Mouse (Mus musculus) CH12.LX (cell line): ENCODE measurements at regions not wholly inside any gene's neighbourhood (a gene's known extent, or its start where the extent isn't known, plus 50 kb on each side); places are given as distances from the start of the nearest gene placed in this dataset.
A peak's percentile ranks its signal among the peaks of the same experiment; 100 is the strongest.

Source experiments
- DNase-seq: peaks from one replicate; pipeline ENCODE4 v3.0.0-alpha.2; 2013; ENCODE audit errors: extremely low read depth
- H3K27ac ChIP-seq: 2 replicates; pipeline ENCODE4 v1.5.1; 2012; ENCODE audit warnings: low read depth, mild to moderate bottlenecking, control low read depth, moderate library complexity; ENCODE audit not compliant: insufficient read depth
- H3K27me3 ChIP-seq: replicated peaks from 2 replicates; pipeline ENCODE3; 2012; ENCODE audit warnings: inconsistent platforms
- H3K36me3 ChIP-seq, 2 experiments: replicated peaks in 1 of 2; 2 replicates each; pipeline versions ENCODE3 to v1.6.1; 2012; ENCODE audit warnings: inconsistent platforms in 1 of 2, low read length in 1 of 2, mild to moderate bottlenecking in 1 of 2, mixed read lengths in 1 of 2, moderate library complexity in 1 of 2; ENCODE audit not compliant: control insufficient read depth in 1 of 2, insufficient read depth in 1 of 2
- H3K4me1 ChIP-seq, 2 experiments: 2 replicates each; pipeline ENCODE4 v1.6.1; 2012; ENCODE audit warnings: inconsistent platforms in 1 of 2, moderate library complexity in 1 of 2; ENCODE audit not compliant: insufficient read depth in 2 of 2, control insufficient read depth in 1 of 2
- H3K4me2 ChIP-seq: 2 replicates; pipeline ENCODE4 v1.6.1; 2012; ENCODE audit warnings: low read depth, mild to moderate bottlenecking, control low read depth; ENCODE audit not compliant: poor library complexity, insufficient read depth, severe bottlenecking
- H3K4me3 ChIP-seq, 3 experiments: fragments of 150-350 bp in 1 of 3; sonication (generic) in 1 of 3; replicated peaks in 1 of 3; 2 replicates each; pipeline versions ENCODE3 to v1.5.1; 2011 to 2012; ENCODE audit warnings: low read depth in 2 of 3, low read length in 2 of 3, mild to moderate bottlenecking in 2 of 3, moderate library complexity in 2 of 3, control low read depth in 1 of 3, improper control_type of control experiment in 1 of 3, inconsistent platforms in 1 of 3, mixed read lengths in 1 of 3; ENCODE audit not compliant: poor library complexity in 1 of 3
- H3K79me2 ChIP-seq: replicated peaks from 2 replicates; pipeline ENCODE4 v1.6.1; 2012; ENCODE audit warnings: mild to moderate bottlenecking, moderate library complexity; ENCODE audit not compliant: control insufficient read depth, poor library complexity, insufficient read depth, severe bottlenecking; ENCODE audit errors: extremely low read depth
- H3K9ac ChIP-seq: 2 replicates; pipeline ENCODE4 v1.6.1; 2012; ENCODE audit warnings: low read depth, mild to moderate bottlenecking, control low read depth, moderate library complexity; ENCODE audit not compliant: insufficient read depth
- H3K9me3 ChIP-seq: replicated peaks from 2 replicates; pipeline ENCODE3; 2012; ENCODE audit warnings: low read length, inconsistent platforms, mixed read lengths
- CTCF ChIP-seq, 2 experiments: IDR thresholded peaks in 1 of 2; conservative IDR thresholded peaks in 1 of 2; 2 replicates each; pipeline ENCODE4 v1.5.1; 2011 to 2012; ENCODE audit warnings: low read depth in 2 of 2, low read length in 2 of 2, improper control_type of control experiment in 1 of 2, inconsistent platforms in 1 of 2, mild to moderate bottlenecking in 1 of 2, moderate library complexity in 1 of 2
- IRF4 ChIP-seq: IDR thresholded peaks from 2 replicates; pipeline ENCODE4 v1.6.1; 2014; ENCODE audit warnings: low read depth, mild to moderate bottlenecking, inconsistent platforms, low read length, improper control_type of control experiment
- MEF2A ChIP-seq: IDR thresholded peaks from 2 replicates; pipeline ENCODE4 v1.6.1; 2014; ENCODE audit warnings: low read depth, mild to moderate bottlenecking, inconsistent platforms, low read length, improper control_type of control experiment, borderline replicate concordance
- MXI1 ChIP-seq: IDR thresholded peaks from 2 replicates; pipeline ENCODE4 v1.6.1; 2011; ENCODE audit warnings: mild to moderate bottlenecking, low read depth, low read length, improper control_type of control experiment
- NELFE ChIP-seq: IDR thresholded peaks from 2 replicates; pipeline ENCODE4 v1.6.1; 2011; ENCODE audit warnings: low read depth, low read length, improper control_type of control experiment
- NRF1 ChIP-seq: IDR thresholded peaks from 2 replicates; pipeline ENCODE4 v1.6.1; 2014; ENCODE audit warnings: low read depth, mild to moderate bottlenecking, inconsistent platforms, low read length, improper control_type of control experiment, moderate library complexity
- RAD21 ChIP-seq: IDR thresholded peaks from 2 replicates; pipeline ENCODE4 v1.6.1; 2011; ENCODE audit warnings: low read depth, mild to moderate bottlenecking, low read length, improper control_type of control experiment, moderate library complexity
- SMC3 ChIP-seq: IDR thresholded peaks from 2 replicates; pipeline ENCODE4 v1.6.1; 2011; ENCODE audit warnings: low read depth, low read length, improper control_type of control experiment
- TBP ChIP-seq: conservative IDR thresholded peaks from 2 replicates; pipeline ENCODE4 v1.6.1; 2011; ENCODE audit warnings: low read depth, low read length, improper control_type of control experiment
- UBTF ChIP-seq: IDR thresholded peaks from 2 replicates; pipeline ENCODE4 v1.6.1; 2012; ENCODE audit warnings: low read depth, mild to moderate bottlenecking, inconsistent platforms, low read length, improper control_type of control experiment, moderate library complexity
- USF1 ChIP-seq: IDR thresholded peaks from 2 replicates; pipeline ENCODE4 v1.6.1; 2014; ENCODE audit warnings: low read depth, mild to moderate bottlenecking, inconsistent platforms, low read length, improper control_type of control experiment
- ZC3H11A ChIP-seq: IDR thresholded peaks from 2 replicates; pipeline ENCODE4 v1.6.1; 2012; ENCODE audit warnings: low read depth, mild to moderate bottlenecking, inconsistent platforms, low read length, improper control_type of control experiment
- ZMIZ1 ChIP-seq: IDR thresholded peaks from 2 replicates; pipeline ENCODE4 v1.6.1; 2012; ENCODE audit warnings: low read depth, mild to moderate bottlenecking, inconsistent platforms, low read length, improper control_type of control experiment
- dilution Hi-C: fragments of 300-500 bp; cut with MboI; formaldehyde crosslinking; loops from 2 replicates; pipeline ENCODE4 v1.14.3; 2020; ENCODE audit warnings: low sequenced_read_pairs; ENCODE audit not compliant: extremely low pct_unique_long_range_greater_than_20kb, extremely low pct_ligation_motif_present
- in situ Hi-C: fragments of 300-500 bp; cut with MboI; formaldehyde crosslinking; loops from 3 replicates; pipeline ENCODE4 v1.14.3; 2019; ENCODE audit warnings: low sequenced_read_pairs, low pct_ligation_motif_present, low pct_unique_long_range_greater_than_20kb, mixed read lengths

DNA sequence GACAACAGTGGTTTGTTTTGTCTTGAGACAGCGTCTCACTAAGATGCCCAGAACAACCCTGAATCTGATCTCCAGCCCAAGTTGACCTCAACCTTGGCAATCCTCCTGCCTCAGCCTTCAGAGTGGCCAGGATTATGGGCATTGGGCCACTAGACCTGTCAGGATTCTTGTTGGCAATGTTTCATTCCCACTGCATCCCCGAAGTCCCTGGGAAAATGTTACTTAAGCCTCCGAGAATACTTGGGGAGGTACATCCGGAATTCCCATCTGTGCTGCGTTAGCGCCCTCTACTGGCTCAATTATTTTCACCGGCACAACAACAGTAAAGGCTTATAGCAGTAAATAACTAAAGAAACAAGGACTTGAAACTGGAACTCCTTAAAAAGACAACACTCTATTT, 78.9 kb upstream of the Tmem260 start:
- Histone ChIP-seq H3K4me2 (peak overlapping the region; percentile 86), H3K27ac (no peak overlapping the region), H3K4me1 (peaks cover 0 to 5% of the 10 kb centered on the region in 2 experiments; a peak in 1 of 4 replicates), H3K4me3 (no peak overlapping the region), H3K27me3 (no peaks in the 10 kb centered on the region), H3K79me2 (no peaks in the 10 kb centered on the region), H3K36me3 (no peaks in the 10 kb centered on the region), H3K9ac (no peak overlapping the region), H3K9me3 (peaks cover 2% of the 10 kb centered on the region)
- in situ Hi-C loops (loop anchor here (5.0 to 25.0 kb wide), 2 partner anchors 125 to 780 kb away; no protein-coding TSS in a partner anchor), dilution Hi-C loops (no loop called here)
- TF ChIP-seq USF1 (no peak), IRF4 (0 out of 2 replicates have a peak, but pooled peaks have one; percentile 21), RAD21 (peak; percentile 90), ZMIZ1 (no peak), NELFE (0 out of 2 replicates have a peak, but pooled peaks have one; percentile 30), SMC3 (peak; percentile 63), CTCF (conservative IDR thresholded peaks at IDR 0.05 in 1 of 2, IDR thresholded peaks at IDR 0.05 in 1 of 2; ENCODE audit: low read depth in 2 of 2, low read length in 2 of 2) (peak; percentile 82 to 84)
- peak; percentile 51 for DNase-seq

DNA sequence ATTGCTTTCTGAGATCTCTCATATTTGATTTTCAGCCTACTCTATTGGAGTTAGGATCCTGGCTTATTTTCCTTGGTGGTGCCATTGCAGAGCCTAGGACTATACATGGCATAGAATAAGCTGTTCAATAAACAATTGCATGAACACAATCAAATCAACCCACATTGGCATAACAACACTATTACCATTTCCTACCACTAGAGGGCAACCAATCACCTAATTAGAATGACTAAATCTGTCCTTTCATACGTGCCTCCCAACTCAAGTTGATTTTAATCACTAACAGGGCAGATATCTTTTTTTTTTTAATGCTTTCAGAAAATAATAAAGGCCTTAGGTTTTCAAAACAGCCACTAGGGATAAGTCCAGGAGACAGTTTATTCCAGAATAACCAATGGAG, 75.6 kb upstream of the Tmem260 start:
- no peak overlapping the region for H3K27ac ChIP-seq
- no peaks in the 10 kb centered on the region for H3K36me3 ChIP-seq
- H3K9ac ChIP-seq = no peak overlapping the region
- no peak overlapping the region for H3K4me3 ChIP-seq
- no peaks in the 10 kb centered on the region for H3K27me3 ChIP-seq
- H3K4me1 ChIP-seq = peaks cover 0 to 5% of the 10 kb centered on the region in 2 experiments; a peak in 1 of 4 replicates
- no peak overlapping the region for H3K4me2 ChIP-seq
- dilution Hi-C loops (no loop called here), in situ Hi-C loops (loop anchor here (10.0 to 25.0 kb wide), 2 partner anchors 624 to 783 kb away; no protein-coding TSS in a partner anchor)
- DNase-seq = peak; percentile 67
- TF ChIP-seq UBTF (no peak), CTCF (conservative IDR thresholded peaks at IDR 0.05 in 1 of 2, IDR thresholded peaks at IDR 0.05 in 1 of 2; ENCODE audit: low read depth in 2 of 2, low read length in 2 of 2) (peak in 1 of 2 experiments; percentile 84; a peak in 3 of 4 replicates), SMC3 (peak; percentile 75), RAD21 (peak; percentile 89), MEF2A (no peak), ZC3H11A (peak; percentile 37; the same call in 1 of the 2 replicates)
- H3K79me2 ChIP-seq = no peaks in the 10 kb centered on the region
- H3K9me3 ChIP-seq = no peaks in the 10 kb centered on the region

DNA sequence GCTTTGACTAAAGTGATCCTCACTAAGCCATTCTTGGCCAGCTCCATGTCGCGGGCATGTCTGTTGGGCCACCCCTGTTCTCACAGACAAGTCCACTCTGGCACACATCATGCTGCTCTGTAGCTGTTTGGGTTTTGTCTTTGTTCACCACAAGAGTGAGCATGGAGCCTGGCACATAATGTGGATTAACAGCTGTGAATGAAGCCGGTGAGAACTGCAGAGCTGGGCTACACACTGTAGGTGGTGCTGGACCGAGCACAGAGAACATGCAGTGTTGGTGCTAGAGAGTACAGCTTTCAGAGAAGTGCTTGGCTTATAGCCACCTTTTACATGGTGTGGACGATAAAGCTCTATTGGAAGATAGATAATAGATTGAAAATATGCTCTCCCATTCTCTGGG, 74.2 kb upstream of the Tmem260 start:
- dilution Hi-C loops = no loop called here
- DNase-seq = peak; percentile 33
- H3K4me2 ChIP-seq = no peak overlapping the region

More for the DNA sequence above, 74.2 kb upstream of the Tmem260 start:
- no peaks in the 10 kb centered on the region for H3K79me2 ChIP-seq
- H3K4me3 ChIP-seq = no peak overlapping the region
- in situ Hi-C loops = loop anchor here (10.0 to 25.0 kb wide), 2 partner anchors 623 to 784 kb away; no protein-coding TSS in a partner anchor
- TF ChIP-seq RAD21 (peak; percentile 59), CTCF (conservative IDR thresholded peaks at IDR 0.05 in 1 of 2, IDR thresholded peaks at IDR 0.05 in 1 of 2; ENCODE audit: low read depth in 2 of 2, low read length in 2 of 2) (peak in 1 of 2 experiments; percentile 83; a peak in 2 of 4 replicates), MXI1 (no peak), SMC3 (peak; percentile 74), MEF2A (no peak), NRF1 (no peak), TBP (no peak)
- H3K4me1 ChIP-seq = peaks cover 0 to 5% of the 10 kb centered on the region in 2 experiments; a peak in 1 of 4 replicates
- H3K36me3 ChIP-seq = no peaks in the 10 kb centered on the region
- H3K27ac ChIP-seq = no peak overlapping the region
- H3K27me3 ChIP-seq = no peaks in the 10 kb centered on the region
- no peak overlapping the region for H3K9ac ChIP-seq
- no peaks in the 10 kb centered on the region for H3K9me3 ChIP-seq
